Mouse (Mus musculus) cerebellum, postnatal 25 days (tissue): ENCODE data around the gene Cd209c.

Source experiments
- DNase-seq, 2 experiments: peaks; one replicate each; pipeline ENCODE4 v3.0.0; 2021; ENCODE audit warnings: mixed read lengths in 2 of 2

Gene Cd209c

GRCm38 (mm10) chr8:3954646-3955045 is at the start of gene Cd209c:
Gene Cd209c, minus strand, starts transcription at chr8:3954746.
- no peak for DNase-seq

- DNase-seq: peak in 1 of 2 experiments; percentile 3
These were observed 39.7 kb upstream of the Cd209c start for GRCm38 (mm10) chr8:3994219-3994618.

GRCm38 (mm10) chr8:3956037-3956436 is 1.5 kb upstream of the Cd209c start:
- peak; percentile 8 to 9 for DNase-seq

GRCm38 (mm10) chr8:3940023-3940422 is 14.5 kb downstream of the Cd209c start:
- no peak for DNase-seq

DNA sequence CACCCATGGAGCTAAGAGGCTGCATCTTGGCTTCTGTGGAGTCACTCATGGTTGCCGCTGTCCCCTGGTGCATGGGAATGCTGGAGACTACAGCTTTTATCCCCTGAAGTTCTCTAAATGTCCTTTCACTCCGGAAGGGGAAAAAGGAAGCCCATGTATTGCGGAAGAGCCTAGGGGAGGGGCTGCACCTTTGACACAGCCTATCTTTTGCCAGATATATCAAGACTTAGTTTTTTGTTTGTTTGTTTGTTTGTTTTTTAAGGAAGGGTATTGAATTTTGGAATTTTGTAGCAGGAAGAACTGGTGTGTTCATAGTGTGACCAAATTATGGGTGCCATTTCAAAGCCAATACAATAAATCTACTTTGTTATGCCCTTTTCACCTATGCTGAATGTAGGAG is 27.8 kb downstream of the Cd209c start, which contains the start of gene Cd209b:
Cd209b (minus strand) TSS at position 101 of the 400 bp plus-strand sequence.
- no peak for DNase-seq
